In genomic region chr1:192076796-192077535, GRCm38 (mm10) we compare ENCODE assay signal across 9 mouse cellular contexts. TPM values are rescaled to one million over a fixed set of nuclear protein-coding genes. Genes with fewer than 3 reads are reported as not detected.
A peak's percentile ranks its signal among the peaks of the same experiment; 100 is the strongest.
DNase-seq lines count a peak whose midpoint lies in the region; ATAC-seq and TF ChIP-seq lines count a peak whose summit lies in the region.
"Had no signal": no experiment of that assay in that cellular context is flagged by ENCODE, and none has a peak within 500 bp of the region (broad histone marks: within the 10 kb centered on the region; RNA-seq: fewer than 3 reads in every experiment).

No protein-coding gene starts in this region.

- no peak for TF ChIP-seq CTCF in gastrocnemius, adult 2 months (IDR thresholded peaks at IDR 0.05)

- peak overlapping the region; percentile 74 for H3K27ac ChIP-seq in gastrocnemius, adult 2 months
- H3K27ac ChIP-seq in kidney, embryonic 16.5 days (ENCODE audit: low read length) = peak overlapping the region; percentile 92
- H3K27ac ChIP-seq: liver, embryonic 15.5 days had no signal

- peak; percentile 66 for ATAC-seq in kidney, embryonic 16.5 days (ENCODE audit: low FRiP score, low TSS enrichment)

- H3K4me1 ChIP-seq in kidney, embryonic 16.5 days (ENCODE audit: insufficient read depth, low read length) = peaks cover 44% of the 10 kb centered on the region

- peaks cover 11% of the 10 kb centered on the region for H3K9me3 ChIP-seq in kidney, embryonic 16.5 days (ENCODE audit: low read length)

- H3K27me3 ChIP-seq in kidney, embryonic 16.5 days (ENCODE audit: insufficient read depth, low read length) = no peaks in the 10 kb centered on the region
- H3K27me3 ChIP-seq: liver, embryonic 15.5 days had no signal

- H3K4me2 ChIP-seq in kidney, embryonic 16.5 days (replicated peaks; ENCODE audit: low read depth, low read length) = peak overlapping the region; percentile 18; the same call in 1 of the 2 replicates
- H3K4me2 ChIP-seq: liver, embryonic 15.5 days had no signal

- peaks cover 9% of the 10 kb centered on the region for H3K36me3 ChIP-seq in kidney, embryonic 16.5 days (ENCODE audit: insufficient read depth, low read length)

- intact Hi-C loops in gastrocnemius, adult 2 months (cut with DNase I) = no loop called here
- intact Hi-C loops in gastrocnemius, postnatal 14 days (cut with DNase I; ENCODE audit: low total_unique reads) = no loop called here

- no peak overlapping the region for H3K4me3 ChIP-seq in gastrocnemius, adult 2 months
- H3K4me3 ChIP-seq in kidney, embryonic 16.5 days (ENCODE audit: low read length) = no peak overlapping the region
- H3K4me3 ChIP-seq: liver, embryonic 15.5 days had no signal

- 0 out of 2 replicates have a peak overlapping the region, but pooled peaks have one; percentile 4 for H3K9ac ChIP-seq in kidney, embryonic 16.5 days (replicated peaks; ENCODE audit: low read length)
- H3K9ac ChIP-seq: liver, embryonic 15.5 days had no signal

- DNase-seq in gastrocnemius, adult 2 months = peak; percentile 57
- no peak for DNase-seq in gastrocnemius, postnatal 14 days
- DNase-seq in 3134 (ENCODE audit: extremely low read depth, insufficient read length, low spot score) = peak; percentile 56
- peak; percentile 74 for DNase-seq in heart, adult 8-10 months (ENCODE audit: low spot score)
- no peak for DNase-seq in ovary, postnatal 14 days (ENCODE audit: low spot score)
- no peak for DNase-seq in retina, embryonic 14.5 days (ENCODE audit: low spot score)
- no peak for DNase-seq in cerebellum, adult 11-12 months

RNA-seq across cellular contexts. Expression of gene Traf5, which starts 15.4 kb away (rescaled TPM):
- total RNA-seq in gastrocnemius, adult 2 months (2021) = 1 to 10 TPM; 2.7 to 2.8 TPM
- total RNA-seq in gastrocnemius, postnatal 14 days (2021) = 1 to 10 TPM; 3.6 to 5.6 TPM
- total RNA-seq in heart, adult 8-10 months (2022) = 1 to 10 TPM; 3.2 to 4.9 (median 4.3) TPM
- 23.6 and 25.2 TPM in 2 replicates for polyA plus RNA-seq in kidney, embryonic 16.5 days (2015; fragmentation: Nextera tagmentation; extraction: Ambion mirVana)

Comparison
In these comparisons a context has a peak if more than half of its experiments do, and no peak if none do; other contexts are left out.
1. DNase-seq: peak in gastrocnemius, adult 2 months (single experiment), 3134 (single experiment) and heart, adult 8-10 months (single experiment); none in gastrocnemius, postnatal 14 days (single experiment), ovary, postnatal 14 days (single experiment), retina, embryonic 14.5 days (single experiment) and cerebellum, adult 11-12 months (single experiment).